Mouse (Mus musculus) heart, embryonic 12.5 days (tissue): ENCODE measurements at regions not wholly inside any gene's neighbourhood (a gene's known extent, or its start where the extent isn't known, plus 50 kb on each side); places are given as distances from the start of the nearest gene placed in this dataset.
A peak's percentile ranks its signal among the peaks of the same experiment; 100 is the strongest.

Experiments
- ATAC-seq: fragments of 200-750 bp; cut with Nextera tagmentation; 2 replicates; pipeline ENCODE4 v1.8.0; 2017; ENCODE audit warnings: moderate TSS enrichment, moderate library complexity; ENCODE audit not compliant: insufficient number of reproducible peaks, low FRiP score
- H3K27ac ChIP-seq: fragments of 300-500 bp; sonication (generic); 2 replicates; pipeline ENCODE4 v1.5.1; 2016; ENCODE audit warnings: mild to moderate bottlenecking, moderate library complexity; ENCODE audit not compliant: poor library complexity, severe bottlenecking
- H3K27me3 ChIP-seq: fragments of 300-500 bp; sonication (generic); replicated peaks from 2 replicates; pipeline ENCODE4 v1.6.1; 2016; ENCODE audit warnings: mild to moderate bottlenecking, moderate library complexity
- H3K36me3 ChIP-seq: fragments of 300-500 bp; sonication (generic); 2 replicates; pipeline ENCODE4 v1.6.1; 2016; ENCODE audit warnings: mild to moderate bottlenecking, moderate library complexity
- H3K4me1 ChIP-seq: fragments of 300-500 bp; sonication (generic); replicated peaks from 2 replicates; pipeline ENCODE4 v1.6.1; 2016; ENCODE audit warnings: mild to moderate bottlenecking
- H3K4me2 ChIP-seq: fragments of 300-500 bp; sonication (generic); 2 replicates; pipeline ENCODE4 v1.6.1; 2016; ENCODE audit warnings: mild to moderate bottlenecking, moderate library complexity
- H3K4me3 ChIP-seq: fragments of 300-500 bp; sonication (generic); 2 replicates; pipeline ENCODE4 v1.5.1; 2016; ENCODE audit warnings: mild to moderate bottlenecking
- H3K9ac ChIP-seq: fragments of 300-500 bp; sonication (generic); 2 replicates; pipeline ENCODE4 v1.6.1; 2016; ENCODE audit warnings: mild to moderate bottlenecking, moderate library complexity
- H3K9me3 ChIP-seq: fragments of 300-500 bp; sonication (generic); replicated peaks from 2 replicates; pipeline ENCODE4 v1.6.1; 2016; ENCODE audit warnings: mild to moderate bottlenecking, moderate library complexity
- WGBS: fragments of 180-500 bp; shearing (Covaris S2); methylation state at CpG from one replicate; pipeline ENCODE4 v1.1.7; 2016; 5-methylcytosine and 5-hydroxymethylcytosine counted together

- Histone ChIP-seq H3K36me3 (no peaks in the 10 kb centered on the region), H3K4me1 (peaks cover 13% of the 10 kb centered on the region), H3K27me3 (no peaks in the 10 kb centered on the region), H3K9me3 (no peaks in the 10 kb centered on the region), H3K9ac (no peak overlapping the region), H3K27ac (no peak overlapping the region), H3K4me3 (no peak overlapping the region), H3K4me2 (peak overlapping the region; percentile 22; the same call in 1 of the 2 replicates)
- no peak for ATAC-seq
- 36% methylated on average over 12 of the region's 12 CpGs for WGBS
Observed at GRCm38 (mm10) chr8:113581704-113582103, 53.7 kb upstream of the Mon1b start.

- Histone ChIP-seq H3K9me3 (no peaks in the 10 kb centered on the region), H3K4me3 (no peak overlapping the region), H3K27me3 (no peaks in the 10 kb centered on the region), H3K36me3 (no peaks in the 10 kb centered on the region), H3K27ac (no peak overlapping the region), H3K4me2 (peak overlapping the region; percentile 54), H3K4me1 (peaks cover 13% of the 10 kb centered on the region), H3K9ac (no peak overlapping the region)
- 25% methylated on average over 16 of the region's 16 CpGs for WGBS
- ATAC-seq: peak; percentile 33; the same call in 1 of the 2 replicates
Observed at GRCm38 (mm10) chr8:113582180-113582975, 53.0 kb upstream of the Mon1b start.

GRCm38 (mm10) chr8:113583801-113584200 is 51.6 kb upstream of the Mon1b start:
- no peak for ATAC-seq

More at GRCm38 (mm10) chr8:113583801-113584200, 51.6 kb upstream of the Mon1b start:
- no peaks in the 10 kb centered on the region for H3K27me3 ChIP-seq
- H3K4me3 ChIP-seq: no peak overlapping the region
- H3K27ac ChIP-seq: no peak overlapping the region
- H3K9me3 ChIP-seq: no peaks in the 10 kb centered on the region
- H3K4me1 ChIP-seq: peaks cover 13% of the 10 kb centered on the region
- no peak overlapping the region for H3K9ac ChIP-seq
- H3K4me2 ChIP-seq: no peak overlapping the region
- WGBS: 72% methylated on average over 10 of the region's 10 CpGs
- no peaks in the 10 kb centered on the region for H3K36me3 ChIP-seq
